Mouse (Mus musculus): Measurements from ENCODE around the gene Bsx.

GRCm38 (mm10) chr9:40871369-40872155 is 2.4 kb upstream of the Bsx start:
- TF ChIP-seq HCFC1 (IDR thresholded peaks at IDR 0.05; ENCODE audit: borderline replicate concordance, insufficient read depth, low read length) (no peak), CHD2 (IDR thresholded peaks at IDR 0.05; ENCODE audit: low read depth, low read length) (no peak), ZC3H11A (IDR thresholded peaks at IDR 0.05; ENCODE audit: borderline replicate concordance, low read depth, low read length) (no peak), ZNF384 (IDR thresholded peaks at IDR 0.05; ENCODE audit: low read depth, low read length) (no peak)

Data from ES-E14 (cell line).